Mouse (Mus musculus) CH12F3 (cell line): ENCODE measurements around the gene Otud7b.

Experiments used
- in situ Hi-C: fragments of 300-500 bp; cut with MboI; formaldehyde crosslinking; loops from 2 replicates; pipeline ENCODE4 v1.14.3; 2020; ENCODE audit warnings: low sequenced_read_pairs

Gene Otud7b

DNA sequence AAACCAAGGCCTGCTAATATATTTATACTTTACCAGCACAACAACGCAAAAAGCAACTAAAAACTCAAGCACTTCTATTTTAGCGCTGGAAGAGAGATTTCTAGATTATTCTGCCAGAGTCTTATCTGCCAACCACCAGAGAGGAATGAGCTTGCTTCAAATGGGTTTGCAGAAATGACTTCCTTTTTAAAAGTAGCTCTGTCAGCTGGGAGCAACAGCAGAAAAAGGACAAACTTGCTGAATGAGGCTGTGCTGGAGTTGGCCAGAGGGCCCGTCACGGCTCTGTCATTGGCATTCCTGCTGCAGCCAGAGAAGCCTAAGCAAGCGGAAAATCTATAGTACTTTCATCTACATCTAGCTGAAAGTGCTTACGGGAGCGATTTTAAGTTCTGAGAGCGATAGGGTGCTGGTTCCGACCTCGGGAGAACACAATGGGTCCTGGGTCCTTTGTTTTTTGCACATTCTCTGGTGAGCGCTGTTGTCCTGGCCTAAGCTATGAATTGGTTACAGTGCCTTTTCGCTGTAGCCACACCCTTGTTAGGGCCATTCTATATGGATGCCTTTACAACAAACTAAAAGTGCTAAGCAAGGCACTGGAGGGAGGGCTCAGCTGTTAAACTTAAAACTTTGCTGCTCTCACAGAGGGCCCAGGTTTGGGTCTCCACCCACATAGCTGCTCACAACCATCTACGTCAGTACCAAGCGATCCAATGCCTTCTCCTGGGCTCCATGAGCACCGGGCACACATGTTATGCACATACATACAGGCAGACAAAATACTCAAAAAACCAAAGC, 21.4 kb upstream of the Otud7b start:
- in situ Hi-C loops, result no loop called here

DNA sequence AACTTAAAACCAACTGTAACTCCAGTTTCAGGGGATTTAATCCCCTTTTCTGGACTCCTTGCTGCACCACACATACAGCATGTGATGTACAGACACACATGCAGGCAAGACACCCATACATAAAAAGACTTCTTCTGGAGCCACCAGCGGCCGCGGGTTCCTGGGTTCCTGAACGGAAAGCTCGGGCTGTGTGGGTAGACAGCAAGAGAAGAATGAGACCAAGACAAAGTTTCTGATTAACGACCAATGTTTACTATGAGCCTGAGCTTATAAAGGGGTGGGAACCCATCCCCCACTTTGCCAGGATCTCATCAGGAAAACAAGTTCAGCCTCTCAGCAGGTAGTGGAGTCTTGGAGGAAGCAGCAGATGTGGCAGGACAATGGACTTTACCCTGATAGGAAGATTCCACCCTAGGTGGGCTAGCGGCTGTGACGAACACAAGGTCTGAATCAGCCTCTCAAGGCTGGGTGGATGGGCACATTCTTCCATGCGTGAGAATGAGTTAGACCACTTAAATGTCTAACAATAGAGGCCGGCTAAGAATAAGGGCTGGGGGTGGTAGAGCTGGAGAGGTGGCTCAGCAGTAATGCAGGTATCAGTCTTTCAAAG, 20.1 kb upstream of the Otud7b start:
- in situ Hi-C loops, result no loop called here

DNA sequence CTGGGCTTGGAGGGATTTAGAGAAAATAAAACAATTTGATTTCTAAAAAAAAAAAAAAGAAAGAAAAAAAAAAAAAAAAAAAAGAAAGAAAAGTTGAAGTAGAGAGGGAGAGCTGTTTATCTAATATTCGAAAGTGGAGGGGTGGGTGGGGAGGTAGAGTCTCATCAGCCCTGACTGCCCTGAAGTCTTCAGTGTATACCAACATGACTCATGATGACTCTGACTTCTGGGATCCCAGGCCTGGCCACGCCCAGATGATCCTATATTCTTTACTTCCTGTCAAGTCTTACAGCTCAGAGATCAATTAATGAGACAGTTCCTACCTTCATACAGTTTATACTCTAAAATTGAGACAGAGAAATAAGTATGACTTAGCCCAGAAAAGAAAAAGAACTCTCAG, 17.1 kb upstream of the Otud7b start:
- in situ Hi-C loops, result loop anchor here (5.0 kb wide), 1 partner anchor 60 kb away; no protein-coding TSS in a partner anchor

DNA sequence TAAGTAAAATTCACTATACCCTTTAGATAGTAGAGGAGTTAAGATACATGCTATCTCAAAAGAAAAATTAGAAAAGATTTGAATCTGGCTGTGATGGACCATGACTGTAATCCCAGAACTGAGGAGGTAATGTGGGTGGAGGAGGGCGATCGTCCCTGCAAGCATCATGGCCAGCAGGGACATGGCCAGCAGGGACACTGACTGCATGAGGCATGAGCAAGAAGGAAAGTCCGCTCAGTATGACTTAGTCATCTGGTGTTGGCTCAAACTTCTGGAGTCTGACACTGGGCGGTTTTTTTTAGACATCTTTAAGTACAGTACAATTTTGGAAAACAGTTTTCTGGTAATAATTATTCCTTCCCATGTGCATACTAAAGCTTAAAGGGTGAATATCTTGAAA, 16.5 kb upstream of the Otud7b start:
- in situ Hi-C loops, result loop anchor here (5.0 kb wide), 1 partner anchor 60 kb away; no protein-coding TSS in a partner anchor

DNA sequence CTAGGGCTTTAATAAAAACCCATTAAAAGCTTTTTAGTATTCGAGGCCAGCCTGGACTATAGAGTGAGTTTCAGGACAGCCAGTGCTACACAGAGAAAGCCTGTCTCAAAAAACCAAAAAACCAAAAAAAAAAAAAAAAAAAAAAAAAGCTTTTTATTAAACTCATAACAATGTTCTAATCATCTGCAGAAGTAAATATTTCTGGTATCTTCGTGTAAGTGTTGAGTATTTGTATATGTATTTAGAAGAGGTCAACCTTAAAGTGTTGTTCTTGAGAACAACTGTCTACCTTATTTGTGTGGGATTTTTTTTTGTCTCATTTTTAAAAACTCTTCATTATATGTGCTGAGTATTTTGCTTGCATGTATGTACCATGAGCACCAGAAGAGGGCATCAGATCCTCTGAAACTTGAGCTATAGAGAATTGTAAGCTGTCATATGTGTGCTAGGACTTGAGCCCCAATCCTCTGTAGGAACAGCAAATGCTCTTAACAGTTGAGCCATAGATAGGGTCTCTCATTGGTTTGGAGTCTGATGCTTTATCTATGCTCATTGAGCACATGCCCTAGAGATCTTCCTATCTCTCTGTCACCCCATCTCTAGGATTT, 14.3 kb upstream of the Otud7b start:
- in situ Hi-C loops, result loop anchor here (5.0 kb wide), 1 partner anchor 57 kb away; no protein-coding TSS in a partner anchor

DNA sequence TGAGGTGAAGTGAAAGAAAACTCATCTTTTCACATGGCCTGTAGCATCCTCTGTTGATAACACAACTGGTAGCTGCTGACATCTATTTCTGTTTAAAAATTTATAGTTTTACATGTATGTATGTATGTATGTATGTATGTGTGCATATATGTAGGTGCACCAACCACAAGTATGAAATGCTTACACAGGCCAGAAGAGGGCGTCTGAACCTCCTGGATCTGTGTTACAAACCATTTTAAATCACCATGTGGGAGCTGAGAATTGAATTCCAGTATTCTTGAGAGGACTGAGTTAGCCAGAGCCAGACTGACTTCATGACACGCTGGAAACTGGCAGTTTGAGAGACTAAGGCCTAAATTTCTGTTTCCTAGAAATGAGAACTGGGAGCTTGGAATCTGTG, 13.2 kb upstream of the Otud7b start:
- in situ Hi-C loops, result no loop called here

DNA sequence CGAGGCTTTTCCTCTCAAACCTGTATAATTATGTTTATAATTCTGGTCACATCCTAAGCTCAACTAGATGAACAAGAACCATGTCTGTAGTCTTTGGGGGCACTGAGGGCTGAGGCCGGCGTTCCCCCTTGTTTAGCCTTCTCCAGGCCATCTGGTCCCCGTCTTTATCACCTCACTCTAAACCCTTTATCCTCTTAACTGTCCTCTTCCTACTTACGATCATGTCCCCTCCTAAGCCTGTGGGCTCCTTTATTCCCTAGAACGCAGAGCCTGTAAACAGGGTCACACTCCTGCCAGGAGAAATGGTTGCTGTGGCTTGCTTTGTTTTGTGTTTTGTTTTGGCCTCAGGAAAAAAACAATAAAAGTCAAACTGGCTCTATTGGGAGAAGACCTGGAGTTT, 12.4 kb upstream of the Otud7b start:
- in situ Hi-C loops, result no loop called here

DNA sequence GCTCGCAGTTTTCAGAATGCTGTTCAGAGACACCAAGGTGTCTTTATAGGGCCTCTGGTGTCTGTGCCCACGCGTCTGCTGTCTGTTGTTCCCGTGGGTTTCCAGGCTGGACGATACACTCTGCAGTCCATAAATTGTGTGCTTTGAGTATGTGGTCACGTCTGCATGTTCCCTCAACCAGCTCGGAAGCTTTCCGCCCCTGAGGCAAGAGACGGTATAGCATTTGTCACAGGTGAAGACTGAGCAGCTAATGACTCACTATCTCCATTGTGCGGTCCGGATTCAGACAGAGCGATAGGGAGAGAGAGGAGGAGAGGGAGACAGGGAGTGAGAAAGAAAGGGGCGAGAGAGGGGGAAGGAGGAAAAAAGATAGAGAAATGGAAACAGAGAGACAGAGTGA, 10.8 kb upstream of the Otud7b start:
- in situ Hi-C loops, result no loop called here

DNA sequence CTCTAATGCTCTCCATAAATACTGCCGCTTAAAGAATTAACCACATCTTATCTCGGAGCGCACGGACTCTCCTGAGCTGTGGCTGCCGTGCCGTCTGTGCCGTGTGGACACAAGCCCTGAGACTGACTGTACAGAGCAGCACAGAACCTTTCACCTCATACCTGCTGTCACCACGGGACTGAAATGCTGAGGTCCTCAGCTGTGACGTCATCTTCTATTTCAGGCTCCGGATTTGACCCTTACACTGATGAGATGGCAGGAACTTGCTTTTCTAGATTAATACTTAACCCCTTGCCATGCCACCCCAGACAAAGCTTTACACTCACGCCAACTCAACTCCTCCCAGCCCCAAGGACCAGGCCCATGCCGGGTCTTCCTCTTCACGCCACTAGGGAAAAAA, 10.1 kb upstream of the Otud7b start:
- in situ Hi-C loops, result no loop called here

DNA sequence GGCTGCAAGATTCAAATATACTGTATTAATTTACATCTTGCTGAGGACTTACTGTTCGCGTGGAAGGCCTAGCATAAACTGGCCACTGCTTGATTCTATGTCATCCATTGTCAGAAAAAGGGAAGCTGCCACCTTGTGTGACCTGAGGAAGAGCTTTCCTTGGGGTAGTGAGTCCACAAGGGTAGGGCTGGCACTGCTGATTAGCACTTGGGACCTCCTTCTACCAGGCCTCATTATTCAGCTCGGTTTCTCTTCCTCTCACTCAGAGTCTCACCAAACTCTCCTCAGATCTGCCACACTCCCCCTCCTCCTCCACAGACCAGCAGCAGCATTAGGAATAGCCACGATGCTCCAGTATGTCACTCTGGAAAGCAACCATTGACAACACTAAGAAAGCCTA, 6.2 kb upstream of the Otud7b start:
- in situ Hi-C loops, result no loop called here

DNA sequence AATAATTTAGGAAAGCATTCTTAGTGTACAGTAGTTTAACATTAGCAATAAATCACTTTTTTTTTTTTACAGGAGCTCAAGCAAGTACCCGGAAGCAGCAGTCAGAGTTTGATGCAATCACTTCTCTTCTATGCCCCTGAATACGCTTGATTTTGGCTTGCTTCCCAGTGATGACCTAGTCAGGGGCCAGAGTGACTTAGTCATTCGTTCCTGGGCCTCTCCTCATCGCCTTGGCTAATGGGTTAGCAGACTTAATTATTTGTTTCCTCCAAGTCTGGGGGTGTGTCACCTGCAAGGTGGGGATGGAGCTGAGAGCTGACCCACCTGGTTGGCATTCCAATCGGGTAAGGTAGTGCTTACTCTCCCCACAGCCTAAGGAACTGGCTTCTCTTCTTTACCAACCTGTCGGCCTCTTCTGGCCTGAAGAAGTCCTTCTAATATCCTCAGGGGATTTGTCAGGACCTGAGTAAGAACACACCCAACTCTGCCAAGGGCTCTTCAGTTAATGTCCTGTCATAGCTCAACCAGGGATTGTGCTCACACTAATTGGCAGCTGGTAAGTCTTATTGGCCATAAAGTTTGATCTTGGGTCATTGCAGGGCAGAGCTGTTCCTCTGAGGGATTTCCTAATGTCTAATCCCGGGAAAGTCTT, 5.6 kb upstream of the Otud7b start:
- in situ Hi-C loops, result no loop called here

DNA sequence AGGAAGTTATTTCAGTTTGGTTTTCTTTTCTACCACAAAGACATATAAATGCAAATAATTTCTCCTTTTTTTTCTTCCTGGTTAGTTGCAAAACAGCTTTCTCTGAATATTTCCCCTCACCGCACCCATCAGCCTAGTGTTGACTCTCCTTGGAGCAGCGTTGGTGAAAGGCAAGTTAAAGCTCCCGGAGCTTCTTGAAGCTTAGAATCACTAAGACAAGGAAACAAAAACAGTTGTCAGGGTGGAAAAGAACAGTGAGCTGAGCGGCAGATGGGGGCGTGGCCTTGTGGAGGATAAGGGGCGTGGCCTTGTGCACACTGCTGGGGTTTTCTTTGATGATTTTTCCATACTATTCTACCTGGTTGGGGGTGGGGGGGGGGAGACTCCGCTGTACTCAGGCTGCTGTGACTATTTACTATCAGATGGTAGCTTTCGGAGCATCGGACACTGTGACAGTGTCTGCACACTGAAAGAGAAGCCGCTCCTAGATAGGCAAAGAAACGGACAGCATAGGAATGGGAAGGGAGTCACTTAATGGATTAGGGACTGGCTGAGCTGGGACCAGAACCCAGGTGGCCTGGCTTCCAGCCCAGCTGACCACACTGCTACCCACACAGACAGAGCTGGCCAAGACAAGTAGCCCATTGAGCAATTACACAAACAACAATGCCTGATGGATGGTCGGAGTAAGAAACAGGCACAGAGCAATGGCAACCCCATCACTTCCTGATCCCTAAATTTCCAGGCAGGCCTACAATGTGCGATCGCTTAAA, 2.0 kb upstream of the Otud7b start:
- in situ Hi-C loops, result no loop called here

DNA sequence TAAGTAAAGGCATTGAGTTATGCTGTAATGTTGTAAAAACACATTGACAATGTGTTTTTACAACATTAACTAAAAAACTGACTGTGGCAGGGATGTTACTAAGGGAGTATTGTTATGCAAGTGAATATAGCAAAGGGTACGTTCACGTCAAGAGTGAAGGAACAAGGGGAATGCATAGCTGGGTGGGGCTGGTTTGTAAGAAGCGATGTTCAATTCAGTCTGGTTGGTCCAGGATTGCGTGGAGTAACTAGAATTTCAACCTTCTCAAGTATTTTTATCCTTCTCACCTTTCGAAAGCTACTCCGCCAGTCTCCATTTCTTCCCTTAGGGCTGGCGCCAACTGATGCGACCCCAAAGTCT, 446 bp upstream of the Otud7b start:
- in situ Hi-C loops, result no loop called here

DNA sequence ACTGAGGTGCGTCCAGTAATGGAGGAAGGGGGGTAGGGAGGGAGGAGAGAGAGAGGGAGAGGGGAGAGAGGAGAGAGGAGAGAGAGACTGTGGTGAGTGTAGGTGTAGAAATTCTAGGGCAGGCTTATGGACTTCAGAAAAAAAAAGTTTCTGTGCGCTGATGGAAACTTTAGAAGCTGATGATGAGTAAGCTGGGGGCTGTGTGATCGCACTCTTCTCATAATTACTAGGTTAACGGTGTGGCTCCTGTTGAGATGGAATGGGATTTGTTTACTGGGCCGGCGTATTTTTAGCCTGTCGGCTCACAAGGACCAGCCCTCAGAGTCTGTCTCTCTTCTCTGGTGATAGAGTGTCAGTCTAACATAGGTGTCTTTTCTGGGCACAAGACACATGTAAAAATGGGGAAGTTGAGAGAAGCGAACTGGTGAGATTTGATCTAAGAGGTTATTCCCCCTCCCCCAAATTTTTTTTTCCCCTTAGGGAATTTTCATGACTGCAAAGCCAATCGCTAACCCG, 963 bp downstream of the Otud7b start:
- in situ Hi-C loops, result no loop called here

DNA sequence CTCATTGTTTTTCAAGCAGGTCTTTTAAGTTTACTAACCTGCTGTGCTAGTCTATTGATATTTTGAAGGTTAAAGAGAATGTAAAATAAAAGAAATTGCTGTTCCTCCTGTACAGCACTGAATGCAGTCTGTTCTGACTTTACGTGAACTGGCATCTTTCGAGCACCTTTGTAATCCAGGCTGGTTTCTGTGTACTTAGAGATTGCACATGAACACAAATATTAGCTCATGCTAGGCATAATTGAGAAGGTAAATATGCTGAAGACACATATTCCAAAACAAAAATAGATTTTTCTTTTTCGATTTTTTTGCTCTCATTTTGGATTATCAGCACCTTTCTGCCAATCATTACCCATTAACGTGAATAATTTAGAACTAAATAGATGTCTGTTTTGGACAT, 1.8 kb downstream of the Otud7b start:
- in situ Hi-C loops, result no loop called here

DNA sequence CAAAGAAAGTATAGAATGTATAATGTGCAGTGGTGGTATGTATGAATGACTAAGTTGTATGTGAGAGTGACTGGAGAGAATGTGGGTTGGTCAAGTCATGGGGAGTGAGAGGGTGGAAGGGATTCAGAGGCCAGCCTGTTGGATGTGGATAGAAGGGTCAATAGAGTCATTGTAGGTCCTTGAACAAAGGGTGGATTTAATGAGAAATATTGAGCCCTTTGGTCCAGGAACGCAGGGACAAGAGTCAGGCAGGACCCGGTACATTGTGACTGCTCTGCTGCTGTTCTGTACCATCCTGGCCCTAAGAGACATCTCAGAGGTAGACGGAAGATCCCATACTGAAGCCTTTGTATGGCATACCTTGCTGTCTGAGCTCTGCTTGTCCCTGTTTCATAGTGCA, 4.0 kb downstream of the Otud7b start:
- in situ Hi-C loops, result no loop called here

DNA sequence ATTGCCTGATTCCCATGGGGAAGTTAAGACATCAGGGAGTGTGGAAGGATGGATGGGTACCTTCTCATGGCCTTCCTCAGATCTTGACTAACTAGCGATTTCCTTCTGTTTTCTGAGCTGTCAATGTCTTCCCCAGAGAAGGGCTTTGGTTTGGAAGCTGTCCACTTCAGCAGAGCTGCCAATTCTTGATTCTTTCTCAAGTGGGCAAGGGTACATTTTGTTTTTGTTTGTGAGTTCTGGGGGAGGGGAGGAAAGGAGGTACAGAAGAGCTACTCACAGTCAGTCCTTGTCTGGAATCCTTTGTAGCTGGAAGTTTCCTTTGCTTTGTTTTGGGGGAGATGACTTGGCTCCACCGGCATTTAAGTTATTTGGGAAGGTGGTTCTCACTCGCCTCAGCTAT, 8.9 kb downstream of the Otud7b start:
- in situ Hi-C loops, result no loop called here

DNA sequence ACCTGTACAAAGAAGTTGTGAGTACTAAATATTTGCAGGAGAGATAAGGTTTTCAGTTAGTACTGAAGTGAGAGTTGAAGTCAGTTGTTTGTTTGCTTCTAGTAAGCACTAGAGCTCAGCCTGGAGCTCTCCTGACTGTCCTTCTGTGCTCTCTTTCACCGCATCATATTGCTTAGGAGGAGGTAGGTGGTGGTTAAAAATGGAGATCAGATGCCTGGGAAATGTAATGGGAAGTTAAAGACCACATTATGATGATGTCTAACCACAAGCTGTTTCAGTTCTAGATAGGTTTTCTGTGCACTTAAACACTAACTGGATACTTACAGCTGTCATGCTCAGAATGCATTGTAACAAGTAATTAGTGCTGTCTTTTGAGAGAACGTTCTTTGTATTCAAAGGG, 13.8 kb downstream of the Otud7b start:
- in situ Hi-C loops, result no loop called here

DNA sequence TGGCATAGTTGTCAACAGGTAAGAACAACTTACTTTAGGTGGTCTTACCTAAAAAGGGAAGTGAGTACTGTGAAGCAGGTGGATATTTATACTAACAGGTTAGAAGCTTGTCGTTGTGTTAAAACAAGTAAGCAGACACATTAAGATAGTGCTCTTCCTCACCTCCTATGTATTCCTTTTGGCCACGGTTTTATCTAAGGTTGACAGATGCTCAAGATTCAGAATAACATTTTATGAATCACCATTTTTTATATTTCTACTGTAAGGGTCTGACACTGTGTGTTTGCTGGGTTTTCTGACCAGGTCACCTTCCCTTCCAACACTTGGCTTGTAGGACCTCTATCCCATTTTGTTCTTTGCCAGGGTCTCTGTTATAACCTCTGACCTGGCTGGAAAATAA, 14.4 kb downstream of the Otud7b start:
- in situ Hi-C loops, result no loop called here

DNA sequence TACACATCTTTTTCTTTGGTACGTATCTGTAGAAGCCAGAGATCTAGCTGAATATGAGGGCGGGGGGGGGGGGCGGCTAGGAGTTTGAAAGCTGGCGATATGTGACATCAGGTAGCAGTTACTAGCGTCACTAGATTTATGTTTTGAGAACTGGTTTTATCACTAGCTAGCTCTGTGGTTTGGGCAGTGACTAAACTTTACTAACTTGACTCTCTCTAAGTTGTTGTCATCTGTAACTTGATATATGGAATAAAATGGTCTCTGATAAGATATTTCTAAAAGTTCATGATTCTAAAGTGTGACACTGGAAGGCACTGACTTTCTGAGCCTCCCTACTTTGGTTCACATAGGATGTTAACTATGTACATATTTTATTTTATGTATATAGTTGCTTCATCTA, 19.9 kb downstream of the Otud7b start:
- in situ Hi-C loops, result no loop called here

DNA sequence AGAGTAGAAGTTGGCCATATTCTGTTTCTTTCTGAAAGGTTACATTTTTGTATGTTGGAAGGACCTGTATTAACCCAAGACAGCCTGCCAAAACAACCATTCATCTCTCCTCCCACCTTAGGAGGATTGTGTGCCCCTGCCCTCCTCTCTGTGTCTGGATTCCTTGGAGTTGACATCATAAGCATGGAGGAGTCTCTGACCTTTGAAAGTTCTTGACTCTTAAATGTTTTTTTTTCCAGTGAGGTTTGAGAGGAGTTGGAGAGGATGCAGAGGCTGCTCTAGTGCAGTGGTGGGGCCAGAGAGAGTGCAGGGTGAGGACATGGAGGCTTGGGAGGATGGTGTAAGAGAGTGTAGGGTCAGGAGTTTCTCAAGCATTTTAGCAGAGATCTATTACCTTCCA, 23.8 kb downstream of the Otud7b start:
- in situ Hi-C loops, result no loop called here
